Mouse (Mus musculus) CH12F3 (cell line): Measurements from ENCODE around the gene Efcab2.

ENCODE experiments used
- in situ Hi-C: fragments of 300-500 bp; cut with MboI; formaldehyde crosslinking; loops from 2 replicates; pipeline ENCODE4 v1.14.3; 2020; ENCODE audit warnings: low sequenced_read_pairs

Efcab2 gene

DNA sequence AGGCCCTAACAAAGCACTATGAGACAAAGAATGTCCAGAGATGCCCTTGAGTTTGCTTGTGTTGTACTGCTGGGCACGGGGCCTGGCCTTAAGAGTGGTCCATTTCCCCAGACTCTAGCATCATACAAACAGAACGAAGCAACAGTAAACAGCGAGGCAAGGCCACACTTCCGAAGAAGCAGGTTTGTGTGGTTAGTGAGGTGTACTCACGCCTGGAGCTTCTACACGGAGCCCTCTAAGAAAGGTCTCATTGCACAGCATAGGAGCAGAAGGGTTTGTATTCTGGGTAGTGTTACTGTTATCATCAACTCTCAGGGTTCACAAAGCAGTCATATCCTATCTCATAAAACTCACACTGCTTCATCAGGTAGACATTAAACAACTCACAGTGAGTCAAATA lies 61.7 kb downstream of the Efcab2 start:
- in situ Hi-C loops: loop anchor here (10.0 to 25.0 kb wide), 2 partner anchors 313 to 530 kb away; no protein-coding TSS in a partner anchor

DNA sequence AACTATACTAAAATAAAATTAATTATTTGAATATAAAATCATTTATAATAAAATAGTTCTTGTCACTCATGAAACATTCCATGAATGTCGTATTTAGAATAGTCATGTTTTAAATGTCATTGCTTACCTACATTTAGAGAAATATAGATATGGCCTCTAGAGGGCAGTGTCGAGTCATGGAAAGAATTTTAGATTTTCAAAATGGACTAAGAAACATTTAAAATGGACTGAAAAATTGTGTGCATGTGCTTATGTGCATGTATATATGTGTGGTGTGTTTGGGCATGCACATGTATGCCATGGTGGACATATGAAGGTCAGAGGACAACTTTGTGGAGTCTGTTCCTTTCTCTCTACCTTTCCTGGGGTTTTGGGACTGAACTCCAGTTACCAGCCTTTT lies 62.4 kb downstream of the Efcab2 start:
- in situ Hi-C loops: loop anchor here (10.0 to 25.0 kb wide), 2 partner anchors 313 to 531 kb away; no protein-coding TSS in a partner anchor

DNA sequence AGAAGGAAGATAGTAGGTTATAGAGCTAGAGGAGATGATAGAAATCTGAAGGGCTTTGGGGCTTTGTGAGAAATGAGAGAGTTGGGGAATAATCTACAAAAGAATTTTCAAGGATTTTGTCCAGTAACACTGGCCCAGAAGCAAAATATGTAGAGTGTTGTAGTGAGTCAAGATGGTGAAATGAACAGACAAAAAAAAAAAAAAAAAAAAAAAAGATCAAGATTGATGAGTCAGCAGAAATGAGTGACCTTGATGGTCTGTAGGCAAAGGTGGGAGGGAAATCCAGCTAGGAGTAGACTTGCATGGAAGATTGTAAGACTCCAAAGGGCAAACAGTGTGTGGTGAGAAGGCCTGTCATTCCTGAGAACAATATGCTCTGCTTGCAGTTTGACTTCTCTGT lies 78.0 kb downstream of the Efcab2 start:
- in situ Hi-C loops: no loop called here

DNA sequence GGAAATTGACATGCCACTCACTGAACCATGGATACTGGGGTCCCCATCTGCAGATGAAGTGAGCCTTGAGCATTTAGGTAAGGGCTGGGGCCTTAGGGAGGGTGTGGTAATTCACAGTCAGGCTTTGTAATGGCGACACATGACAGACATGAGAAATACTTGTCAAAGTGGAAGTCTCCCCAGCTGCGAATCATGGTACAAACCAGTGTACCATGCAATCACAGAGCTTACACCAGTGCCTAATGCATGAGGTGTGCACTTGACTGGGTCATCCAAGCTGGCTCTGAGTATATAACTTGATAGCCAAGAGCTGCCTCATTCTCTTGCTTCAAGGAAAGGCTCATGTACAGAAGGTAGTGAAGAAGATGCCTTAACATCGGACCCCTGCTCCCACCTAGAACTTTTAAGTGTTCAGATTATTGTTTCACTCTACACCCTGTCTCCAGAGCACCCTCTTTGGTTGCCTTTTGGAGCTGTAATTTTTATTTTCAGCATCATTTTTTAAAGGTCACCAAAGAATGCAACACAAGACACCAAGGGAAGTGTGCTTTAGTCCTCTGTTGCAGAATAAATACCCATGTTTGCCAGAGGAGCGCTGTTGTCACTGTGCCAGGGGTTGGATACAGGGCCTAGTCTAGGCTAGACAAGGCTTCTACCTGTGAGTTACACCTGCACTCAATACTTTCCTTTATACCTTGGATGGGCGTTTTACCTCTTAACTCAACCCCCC lies 79.4 kb downstream of the Efcab2 start:
- in situ Hi-C loops: no loop called here

DNA sequence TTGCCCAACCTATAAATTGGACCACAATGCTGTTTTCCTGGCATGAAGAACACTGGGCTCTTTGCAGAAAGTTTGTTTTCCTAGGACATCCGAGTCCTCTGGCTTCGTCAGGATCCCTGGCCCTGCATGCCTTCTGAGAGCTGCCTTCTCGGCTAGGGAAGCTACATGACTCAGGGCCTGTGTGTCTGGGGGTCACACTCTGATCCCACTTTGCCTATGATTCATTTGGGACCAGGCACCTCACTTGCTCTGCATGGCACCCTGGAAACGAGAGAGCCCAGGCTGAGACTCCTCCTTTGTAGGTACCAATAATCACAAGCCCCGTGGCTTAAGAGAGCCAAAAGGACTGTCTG lies 80.0 kb downstream of the Efcab2 start:
- in situ Hi-C loops: no loop called here

DNA sequence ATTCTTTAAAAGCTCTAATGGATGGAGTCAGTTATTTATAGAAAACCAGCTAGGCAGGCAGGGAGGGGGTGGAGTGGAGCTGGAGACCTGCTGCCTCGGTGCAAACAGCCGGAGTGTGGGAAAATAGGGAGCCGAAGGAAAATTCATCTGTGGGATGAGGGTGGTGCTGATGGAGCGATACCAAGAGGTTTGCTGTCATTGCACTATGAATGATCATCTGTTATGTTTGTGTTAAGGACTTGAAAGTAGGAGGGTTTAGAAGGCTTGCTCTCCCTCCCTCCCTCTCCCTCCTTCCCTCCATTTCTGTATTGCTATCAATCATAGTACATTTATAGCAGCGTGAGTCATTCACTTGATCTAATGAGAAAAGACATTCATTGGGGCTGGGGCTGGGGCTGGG lies 80.9 kb downstream of the Efcab2 start:
- in situ Hi-C loops: no loop called here

DNA sequence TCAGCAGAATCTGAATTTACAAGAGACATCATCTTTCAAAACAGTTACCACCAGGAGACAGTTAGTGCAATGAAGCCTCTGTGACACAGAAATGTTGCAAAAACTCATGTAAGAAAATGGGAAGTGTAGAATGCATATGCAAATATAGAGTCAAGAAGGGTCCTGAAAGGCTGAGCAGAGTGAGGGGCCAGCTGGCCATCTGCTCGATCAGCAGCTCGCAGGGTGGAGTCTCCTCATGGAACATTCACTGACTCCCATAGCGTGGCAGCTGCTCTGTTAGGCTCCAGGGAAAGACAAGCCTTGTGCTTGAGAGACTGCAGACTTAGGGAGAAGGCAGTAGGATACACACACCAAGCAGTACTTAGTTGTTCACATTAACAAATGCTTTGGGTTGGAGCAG lies 83.2 kb downstream of the Efcab2 start:
- in situ Hi-C loops: no loop called here

DNA sequence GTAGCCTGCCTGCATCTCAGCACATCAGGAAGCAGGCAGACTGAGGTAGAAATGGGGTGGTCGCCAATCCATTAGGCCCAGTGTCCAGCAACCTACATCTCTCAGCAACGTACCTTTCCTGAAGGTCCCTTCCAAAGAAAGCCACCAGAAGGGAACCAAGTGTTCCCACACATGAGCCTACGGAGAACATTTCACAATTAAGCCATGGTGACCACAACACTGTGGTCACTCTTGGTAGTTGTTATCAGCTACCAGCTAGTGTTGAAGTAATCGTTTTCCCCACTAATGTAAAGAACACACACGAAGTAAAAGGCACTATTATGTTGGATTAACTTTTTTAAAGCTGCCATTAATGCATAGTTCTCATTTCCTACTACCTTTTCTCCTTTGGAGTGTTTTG lies 85.8 kb downstream of the Efcab2 start:
- in situ Hi-C loops: no loop called here

DNA sequence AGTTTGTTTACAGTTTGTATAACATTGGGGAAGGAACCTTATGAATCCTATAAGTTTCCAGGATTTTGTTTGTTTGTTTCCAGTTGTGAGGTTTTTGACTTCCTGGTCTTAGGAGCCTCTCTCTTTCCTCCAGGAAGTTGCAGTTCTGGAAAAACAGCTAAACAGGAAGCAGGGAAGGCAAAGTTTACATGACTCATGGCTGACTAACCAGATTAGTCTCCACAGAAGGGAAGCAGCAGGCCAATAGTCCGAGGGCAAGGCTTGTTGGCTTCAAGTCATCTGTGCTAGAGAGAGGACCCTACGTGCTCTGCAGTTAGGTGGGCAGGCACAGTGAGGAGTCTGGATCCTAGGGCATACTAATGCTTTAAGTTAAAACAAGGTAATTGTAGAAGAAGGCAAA lies 86.6 kb downstream of the Efcab2 start:
- in situ Hi-C loops: no loop called here

DNA sequence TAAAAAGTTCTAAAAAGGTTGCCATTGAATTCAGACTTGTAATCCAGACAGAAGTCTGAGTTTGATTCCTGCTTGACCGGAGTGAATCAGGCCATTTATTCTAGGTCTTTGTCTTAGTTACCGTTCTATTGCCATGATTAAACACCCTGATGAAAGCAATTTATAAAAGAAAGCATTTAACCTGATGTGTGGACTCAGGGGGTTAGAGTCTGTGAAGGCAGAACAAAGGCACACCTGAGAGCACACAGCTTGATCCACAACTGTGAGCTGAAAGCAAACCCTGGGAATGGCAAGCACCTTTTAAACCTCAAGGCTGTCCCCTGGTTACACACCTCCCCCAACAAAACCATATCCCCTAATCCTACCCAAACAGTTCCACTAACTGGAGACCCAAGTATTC lies 90.3 kb downstream of the Efcab2 start:
- in situ Hi-C loops: no loop called here

DNA sequence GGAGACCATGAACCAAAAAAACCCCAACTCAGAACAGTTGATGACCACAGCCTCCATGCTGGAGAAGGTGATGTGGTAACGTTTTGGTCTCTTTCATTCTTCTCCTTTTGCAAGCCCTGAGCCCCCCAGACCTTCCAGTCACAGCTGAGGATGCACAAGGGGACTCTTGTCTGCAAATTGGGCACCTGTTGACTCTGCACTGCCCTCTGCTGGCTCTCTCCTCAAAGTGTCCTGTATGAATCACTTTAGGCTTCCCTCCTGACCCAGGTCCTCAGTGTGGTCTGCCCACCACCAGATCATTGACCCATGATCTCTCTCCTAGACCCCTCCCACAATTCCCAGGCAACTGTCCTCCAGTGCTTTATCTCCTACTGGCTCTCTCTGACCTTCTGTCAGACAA lies 91.0 kb downstream of the Efcab2 start:
- in situ Hi-C loops: no loop called here

DNA sequence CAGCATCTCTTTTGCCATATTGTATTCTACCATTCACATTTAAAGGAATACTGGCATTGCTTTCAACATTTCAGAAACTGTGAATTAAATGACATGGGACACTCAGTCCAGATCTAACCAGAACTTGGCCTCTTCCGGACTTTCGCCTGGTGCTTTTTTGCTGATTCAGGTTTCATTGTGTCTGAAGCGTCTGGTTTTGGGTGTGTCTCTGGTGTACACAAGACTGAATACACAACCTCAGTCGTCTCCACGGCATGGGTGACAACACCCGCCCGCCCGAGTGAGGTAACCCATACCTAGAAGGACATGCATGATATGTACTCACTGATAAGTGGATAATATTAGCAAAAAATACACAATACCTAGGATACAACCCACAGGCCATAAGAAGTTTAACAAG lies 101.1 kb downstream of the Efcab2 start:
- in situ Hi-C loops: no loop called here

DNA sequence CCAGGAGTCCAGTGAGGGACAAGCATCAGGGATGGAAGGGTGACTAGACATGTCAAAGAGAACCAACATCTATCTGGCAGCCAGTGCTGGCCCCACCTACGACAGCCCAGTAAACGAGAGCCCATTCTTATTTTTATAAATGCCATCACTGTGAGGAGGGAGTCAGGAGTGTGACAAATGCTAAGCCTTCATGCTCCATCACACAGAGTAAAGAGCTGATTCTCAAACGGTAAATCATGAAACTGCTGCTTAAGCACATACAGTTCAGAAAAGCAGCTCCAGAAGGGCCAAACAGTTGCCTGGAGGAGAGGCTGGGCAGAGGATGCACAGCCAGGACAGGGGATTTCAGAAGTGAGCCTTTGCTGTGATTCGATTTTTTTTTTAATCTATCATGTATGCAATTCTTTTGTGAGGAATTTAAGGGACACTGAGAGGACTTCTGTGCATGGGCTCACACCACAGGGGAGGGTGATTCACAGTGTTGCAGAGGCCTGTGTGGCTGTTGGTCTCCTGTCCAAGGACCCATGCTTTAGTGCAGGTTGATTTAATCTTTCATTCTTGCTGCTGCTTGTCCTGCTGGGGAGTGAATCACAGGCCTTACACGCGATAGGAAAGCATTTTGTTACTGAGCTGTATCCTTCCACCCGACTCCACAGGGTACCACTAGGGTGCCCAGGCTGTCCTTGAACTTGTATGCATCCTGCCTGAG lies 106.6 kb downstream of the Efcab2 start:
- in situ Hi-C loops: no loop called here

DNA sequence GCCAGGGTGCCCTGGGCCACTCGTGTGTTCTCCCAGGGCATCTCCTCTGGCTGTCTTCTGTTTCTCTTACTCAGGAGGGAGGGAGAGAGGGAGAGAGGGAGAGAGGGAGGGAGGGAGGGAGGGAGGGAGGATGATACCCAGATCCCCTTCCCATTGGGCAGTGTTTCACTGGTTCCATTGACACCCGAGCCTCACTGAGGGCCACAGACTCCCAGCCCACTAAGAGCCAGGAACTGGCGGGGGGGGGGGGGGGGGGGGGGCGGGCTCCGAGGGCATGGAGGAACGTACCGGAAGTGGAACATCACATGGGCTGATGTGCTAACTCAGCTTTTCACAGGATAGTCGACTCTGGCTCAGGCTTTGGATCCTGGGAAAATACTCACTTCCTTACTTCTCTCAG lies 108.1 kb downstream of the Efcab2 start:
- in situ Hi-C loops: no loop called here

DNA sequence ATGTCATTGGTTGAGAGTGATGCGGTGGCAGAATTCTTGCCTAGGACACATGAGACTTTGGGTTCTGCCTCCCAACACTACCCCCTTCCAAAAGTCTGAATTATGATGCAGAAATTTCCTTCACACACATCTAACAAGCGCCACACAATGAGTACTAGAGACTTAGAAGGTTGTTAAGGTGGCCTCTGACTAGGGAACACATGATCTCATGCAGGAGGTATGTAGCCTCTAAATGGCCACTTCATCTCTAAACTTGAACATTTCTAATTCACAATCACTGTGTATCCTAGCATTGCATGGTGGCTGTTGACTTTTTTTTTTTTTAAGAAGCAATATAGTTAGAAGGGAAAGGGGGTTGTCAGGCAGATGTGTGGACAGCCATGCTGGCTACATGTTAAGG lies 110.0 kb downstream of the Efcab2 start:
- in situ Hi-C loops: no loop called here

DNA sequence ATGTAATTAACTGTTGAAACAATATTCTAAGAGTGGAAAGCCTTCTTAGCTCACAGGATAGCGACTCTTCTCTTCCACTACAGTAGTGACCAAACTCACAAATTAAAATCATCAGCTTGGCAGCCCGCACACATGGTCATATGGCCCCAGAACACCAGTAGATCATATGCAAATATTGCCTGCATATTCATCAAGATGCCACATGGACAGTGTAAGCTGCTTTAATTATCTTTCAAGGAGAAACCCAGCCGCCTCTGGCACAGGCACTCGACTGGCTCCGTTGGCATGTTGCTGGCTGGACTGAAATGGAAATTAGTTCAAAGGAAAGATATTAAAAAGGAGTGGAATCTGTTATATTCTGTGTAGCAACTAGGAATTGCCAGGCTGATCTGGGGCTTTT lies 116.5 kb downstream of the Efcab2 start:
- in situ Hi-C loops: no loop called here

DNA sequence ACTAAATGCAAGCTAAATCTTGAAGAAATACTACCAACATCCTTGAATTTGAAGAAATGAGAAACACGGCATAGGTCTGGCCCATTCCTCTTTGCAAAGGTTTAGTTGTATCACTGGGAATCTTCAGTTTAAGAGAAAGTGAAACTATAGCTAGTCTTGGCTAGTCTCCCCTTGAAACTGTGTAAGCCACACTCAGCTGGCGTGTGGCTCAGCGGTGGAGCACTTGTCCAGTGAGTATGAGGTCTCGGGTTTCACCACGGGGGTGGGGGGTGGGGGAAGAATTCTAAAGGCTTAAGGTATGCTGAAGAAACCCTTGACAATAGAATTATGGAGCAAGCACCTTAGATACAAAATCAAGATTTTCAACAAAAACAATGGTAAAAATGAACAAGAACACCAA lies 117.3 kb downstream of the Efcab2 start:
- in situ Hi-C loops: no loop called here

DNA sequence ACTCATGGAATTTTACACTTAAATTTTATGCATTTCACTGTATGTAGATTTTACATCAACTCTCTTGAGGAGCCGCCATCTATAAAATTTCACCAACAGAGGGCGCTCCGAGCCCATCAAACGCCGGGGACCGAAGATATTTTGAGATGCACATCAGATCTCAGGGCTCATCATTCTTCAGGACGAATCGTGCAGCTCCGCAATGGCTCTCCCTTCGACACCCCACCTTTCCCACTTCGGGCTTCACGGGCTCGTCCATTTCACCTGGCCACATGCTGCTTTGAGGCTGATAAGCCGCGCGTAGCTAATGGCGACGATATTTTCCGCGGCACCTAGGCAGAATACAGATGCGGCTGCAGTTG lies 121.3 kb downstream of the Efcab2 start:
- in situ Hi-C loops: loop anchor here (25.0 kb wide), 2 partner anchors 610 to 960 kb away; no protein-coding TSS in a partner anchor

DNA sequence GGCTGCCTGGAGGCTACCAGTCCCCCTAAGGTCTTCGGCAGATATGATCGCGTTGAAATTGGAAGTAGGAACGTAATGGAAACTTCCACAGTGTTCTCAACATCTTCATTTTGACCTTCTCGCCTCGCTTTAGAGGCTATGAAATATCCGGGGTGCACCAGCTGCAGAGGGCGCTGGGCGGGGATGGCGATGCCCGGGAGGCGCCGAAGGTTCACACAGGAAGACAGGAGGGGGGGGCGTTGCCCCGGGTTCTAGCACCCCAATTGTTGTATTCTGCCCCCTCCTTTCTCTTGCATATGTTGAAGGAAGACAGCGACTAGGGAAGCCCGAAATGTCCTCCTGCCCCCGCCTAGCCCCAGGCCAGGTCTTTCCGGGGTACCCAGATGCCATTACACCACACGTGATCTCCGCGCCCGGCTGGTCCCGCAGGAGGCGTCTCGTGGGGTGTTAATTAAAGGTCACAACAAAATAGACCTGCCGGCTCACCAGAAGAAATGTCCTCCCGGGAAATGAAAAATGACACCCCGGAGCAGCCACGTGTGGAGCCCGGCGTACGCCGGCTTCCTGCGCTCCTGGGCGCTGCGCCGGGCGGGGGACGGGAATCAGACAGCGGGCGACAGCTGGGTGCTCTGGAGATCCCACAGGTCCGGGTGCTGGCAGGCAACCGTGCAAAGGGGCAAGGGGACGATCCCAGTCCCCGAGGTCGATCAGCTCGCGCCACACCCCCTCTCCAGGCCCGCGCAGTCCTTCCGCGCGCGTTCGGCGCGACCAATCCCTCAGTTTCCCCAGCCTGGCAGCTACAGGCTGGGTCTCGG lies 121.9 kb downstream of the Efcab2 start:
- in situ Hi-C loops: loop anchor here (25.0 kb wide), 2 partner anchors 610 to 960 kb away; no protein-coding TSS in a partner anchor

DNA sequence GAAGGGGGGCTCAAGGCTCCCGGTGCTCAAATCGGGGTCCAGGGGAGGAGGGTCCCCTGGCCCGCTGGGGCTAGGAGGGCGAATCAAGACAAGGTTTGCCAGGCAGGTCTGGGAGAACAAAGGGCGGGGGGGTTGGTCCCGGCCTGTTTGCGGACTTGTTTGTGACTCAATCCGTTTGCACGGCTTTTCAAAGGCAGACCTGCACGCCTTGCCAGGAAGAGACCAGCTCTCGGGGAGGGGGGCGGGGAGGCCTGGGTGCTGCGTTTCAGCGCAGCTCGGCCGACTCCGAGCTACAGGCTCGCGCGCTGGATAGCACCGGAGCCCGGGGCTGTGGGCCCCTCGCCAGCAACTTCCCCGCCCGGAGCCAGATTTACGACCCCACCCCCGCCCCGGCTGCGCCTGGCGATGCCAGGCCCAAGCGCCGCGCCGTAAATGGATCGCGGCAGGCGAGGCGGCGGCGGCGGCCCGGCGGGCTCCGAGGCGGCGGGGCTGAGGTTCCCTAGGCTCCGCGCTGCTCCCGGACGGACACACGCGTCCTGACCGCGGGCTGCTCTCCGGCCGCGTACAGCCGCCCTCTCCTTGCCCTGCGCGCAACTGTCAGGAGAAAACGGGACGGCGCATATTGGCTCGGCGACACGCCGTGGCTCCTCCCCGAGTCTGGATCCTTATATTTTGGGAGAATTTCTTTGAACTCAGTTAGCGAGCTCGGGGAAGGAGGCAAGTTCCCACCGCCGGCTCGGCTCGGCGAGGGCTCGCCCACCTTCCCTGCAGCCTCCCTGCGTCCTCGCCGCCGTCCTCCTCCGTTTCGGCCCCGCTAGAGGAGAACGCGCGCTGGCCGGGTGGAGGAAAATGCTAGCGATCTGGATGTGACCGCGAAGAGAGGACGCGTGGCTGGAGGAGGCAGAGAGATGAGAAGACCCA lies 122.8 kb downstream of the Efcab2 start, which contains the start of gene Kif26b:
Gene Kif26b, plus strand, starts transcription at position 695 of the 921 bp plus-strand sequence.
- in situ Hi-C loops: loop anchor here (25.0 kb wide), 2 partner anchors 609 to 959 kb away; no protein-coding TSS in a partner anchor
